Mouse (Mus musculus): ENCODE results near the gene Bcan.

Gene Bcan

GRCm38 (mm10) chr3:88000181-88000580 lies at the start of gene Bcan:
TSS of gene Bcan (minus strand) at chr3:88000230.
- DNase-seq: peak; percentile 48

GRCm38 (mm10) chr3:88049532-88049931 lies 49.5 kb upstream of the Bcan start:
- DNase-seq: no peak

GRCm38 (mm10) chr3:88042661-88043421 lies 42.8 kb upstream of the Bcan start, which contains the start of gene Gpatch4:
TSS of gene Gpatch4 (plus strand) at chr3:88043108.
- DNase-seq: peak; percentile 84

GRCm38 (mm10) chr3:88035561-88036293 lies 35.7 kb upstream of the Bcan start:
- no peak for DNase-seq

- no peak for DNase-seq
Measured at GRCm38 (mm10) chr3:88033506-88033905, 33.5 kb upstream of the Bcan start.

GRCm38 (mm10) chr3:88030608-88031395 lies 30.8 kb upstream of the Bcan start:
- peak; percentile 29 for DNase-seq

- DNase-seq: no peak
Measured at GRCm38 (mm10) chr3:88027434-88028186, 27.6 kb upstream of the Bcan start, which contains the start of gene Hapln2. TSS of gene Hapln2 (minus strand) at chr3:88027583.

- no peak for DNase-seq
Measured at GRCm38 (mm10) chr3:88026823-88027222, 26.8 kb upstream of the Bcan start.

GRCm38 (mm10) chr3:88023192-88024074 lies 23.4 kb upstream of the Bcan start:
- no peak for DNase-seq

GRCm38 (mm10) chr3:88022322-88023191 lies 22.5 kb upstream of the Bcan start:
- peak; percentile 94 for DNase-seq

- no peak for DNase-seq
Measured at GRCm38 (mm10) chr3:88010634-88011265, 10.7 kb upstream of the Bcan start.

- no peak for DNase-seq
Measured at GRCm38 (mm10) chr3:88005822-88006786, 6.1 kb upstream of the Bcan start.

- no peak for DNase-seq
Measured at GRCm38 (mm10) chr3:88002291-88002976, 2.4 kb upstream of the Bcan start.

GRCm38 (mm10) chr3:88000816-88001595 lies 976 bp upstream of the Bcan start:
- DNase-seq: no peak

- DNase-seq: no peak
Measured at GRCm38 (mm10) chr3:87999243-87999895, 661 bp downstream of the Bcan start.

GRCm38 (mm10) chr3:87998747-87999146 lies 1.3 kb downstream of the Bcan start:
- peak; percentile 38 for DNase-seq

All from cerebellum, adult 11-12 months (tissue).